Mouse (Mus musculus) lung, embryonic 15.5 days (tissue): ENCODE measurements at regions not wholly inside any gene's neighbourhood (a gene's known extent, or its start where the extent isn't known, plus 50 kb on each side); places are given as distances from the start of the nearest gene placed in this dataset.

Experiments
- ATAC-seq: fragments of 200-750 bp; cut with Nextera tagmentation; 2 replicates; pipeline ENCODE4 v1.8.0; 2017; ENCODE audit warnings: moderate number of reproducible peaks, borderline replicate concordance; ENCODE audit not compliant: low FRiP score, low TSS enrichment; ENCODE audit errors: extremely low read depth
- H3K27ac ChIP-seq: fragments of 300-500 bp; sonication (generic); 2 replicates; pipeline ENCODE4 v1.5.1; 2015; ENCODE audit warnings: moderate library complexity, mild to moderate bottlenecking, inconsistent platforms
- H3K27me3 ChIP-seq: fragments of 300-500 bp; sonication (generic); 2 replicates; pipeline ENCODE4 v1.6.1; 2015; ENCODE audit warnings: inconsistent platforms
- H3K36me3 ChIP-seq: fragments of 300-500 bp; sonication (generic); 2 replicates; pipeline ENCODE4 v1.6.1; 2015; ENCODE audit warnings: inconsistent platforms
- H3K4me1 ChIP-seq: fragments of 300-500 bp; sonication (generic); 2 replicates; pipeline ENCODE4 v1.6.1; 2015; ENCODE audit warnings: inconsistent platforms
- H3K4me2 ChIP-seq: fragments of 300-500 bp; sonication (generic); 2 replicates; pipeline ENCODE4 v1.6.1; 2015; ENCODE audit warnings: inconsistent platforms, mild to moderate bottlenecking, moderate library complexity
- H3K4me3 ChIP-seq: fragments of 300-500 bp; sonication (generic); 2 replicates; pipeline ENCODE4 v1.5.1; 2015; ENCODE audit warnings: mild to moderate bottlenecking, inconsistent platforms
- H3K9ac ChIP-seq: fragments of 300-500 bp; sonication (generic); 2 replicates; pipeline ENCODE4 v1.6.1; 2015; ENCODE audit warnings: inconsistent platforms
- H3K9me3 ChIP-seq: fragments of 300-500 bp; sonication (generic); 2 replicates; pipeline ENCODE4 v1.6.1; 2016; ENCODE audit warnings: inconsistent platforms
- WGBS: fragments of 180-500 bp; shearing (Covaris S2); methylation state at CpG from one replicate; pipeline ENCODE4 v1.1.7; 2015; 5-methylcytosine and 5-hydroxymethylcytosine counted together

GRCm38 (mm10) chr1:153994871-153995270 is 94.8 kb upstream of the Teddm2 start:
- H3K27ac ChIP-seq = no peak overlapping the region
- no peak overlapping the region for H3K4me3 ChIP-seq
- H3K4me2 ChIP-seq = no peak overlapping the region
- H3K27me3 ChIP-seq = no peaks in the 10 kb centered on the region
- no peak overlapping the region for H3K9ac ChIP-seq
- no peaks in the 10 kb centered on the region for H3K36me3 ChIP-seq
- no peaks in the 10 kb centered on the region for H3K9me3 ChIP-seq
- peaks cover 6% of the 10 kb centered on the region for H3K4me1 ChIP-seq
- ATAC-seq = no peak
- 93% methylated on average over 4 of the region's 4 CpGs for WGBS

GRCm38 (mm10) chr1:153997201-153998181 is 97.5 kb upstream of the Teddm2 start:
- Histone ChIP-seq H3K27ac (no peak overlapping the region), H3K36me3 (no peaks in the 10 kb centered on the region), H3K9me3 (no peaks in the 10 kb centered on the region), H3K4me1 (peaks cover 6% of the 10 kb centered on the region), H3K9ac (no peak overlapping the region), H3K4me2 (no peak overlapping the region), H3K4me3 (no peak overlapping the region), H3K27me3 (no peaks in the 10 kb centered on the region)
- peak; percentile 59 for ATAC-seq
- 37% methylated on average over 15 of the region's 15 CpGs for WGBS

GRCm38 (mm10) chr1:153999776-154000175 is 99.7 kb upstream of the Teddm2 start:
- H3K27me3 ChIP-seq = no peaks in the 10 kb centered on the region
- ATAC-seq = no peak
- peaks cover 6% of the 10 kb centered on the region for H3K4me1 ChIP-seq
- no peaks in the 10 kb centered on the region for H3K36me3 ChIP-seq
- H3K9me3 ChIP-seq = no peaks in the 10 kb centered on the region
- H3K27ac ChIP-seq = no peak overlapping the region
- H3K9ac ChIP-seq = no peak overlapping the region
- no peak overlapping the region for H3K4me2 ChIP-seq
- 37% methylated on average over 6 of the region's 6 CpGs for WGBS
- no peak overlapping the region for H3K4me3 ChIP-seq

GRCm38 (mm10) chr1:154003669-154004068 is 103.6 kb upstream of the Teddm2 start:
- no peak overlapping the region for H3K4me3 ChIP-seq
- H3K4me1 ChIP-seq = no peaks in the 10 kb centered on the region
- H3K9me3 ChIP-seq = no peaks in the 10 kb centered on the region
- H3K36me3 ChIP-seq = no peaks in the 10 kb centered on the region
- H3K9ac ChIP-seq = no peak overlapping the region
- ATAC-seq = no peak
- WGBS = 62% methylated on average over 7 of the region's 7 CpGs
- no peaks in the 10 kb centered on the region for H3K27me3 ChIP-seq
- no peak overlapping the region for H3K4me2 ChIP-seq
- H3K27ac ChIP-seq = no peak overlapping the region

- H3K27me3 ChIP-seq = no peaks in the 10 kb centered on the region
- H3K9ac ChIP-seq = no peak overlapping the region
- no peaks in the 10 kb centered on the region for H3K9me3 ChIP-seq
- no peak overlapping the region for H3K4me3 ChIP-seq
- H3K27ac ChIP-seq = no peak overlapping the region
- no peaks in the 10 kb centered on the region for H3K4me1 ChIP-seq
- no peak for ATAC-seq
- no peak overlapping the region for H3K4me2 ChIP-seq
- H3K36me3 ChIP-seq = no peaks in the 10 kb centered on the region
- 92% methylated on average over 4 of the region's 4 CpGs for WGBS
These were observed 104.6 kb upstream of the Teddm2 start for GRCm38 (mm10) chr1:154004647-154005046.

- ATAC-seq = no peak
- 82% methylated on average over 13 of the region's 13 CpGs for WGBS
- no peak overlapping the region for H3K9ac ChIP-seq
These were observed 106.0 kb upstream of the Teddm2 start for GRCm38 (mm10) chr1:154006055-154006454.

GRCm38 (mm10) chr1:154007440-154007839 is 107.4 kb upstream of the Teddm2 start:
- no peaks in the 10 kb centered on the region for H3K36me3 ChIP-seq
- no peaks in the 10 kb centered on the region for H3K27me3 ChIP-seq
- H3K27ac ChIP-seq = no peak overlapping the region
- H3K9me3 ChIP-seq = no peaks in the 10 kb centered on the region
- no peak overlapping the region for H3K4me3 ChIP-seq
- no peak for ATAC-seq
- H3K9ac ChIP-seq = no peak overlapping the region
- no peaks in the 10 kb centered on the region for H3K4me1 ChIP-seq
- WGBS = 90% methylated on average over 3 of the region's 3 CpGs
- no peak overlapping the region for H3K4me2 ChIP-seq

More at GRCm38 (mm10) chr1:154006055-154006454, 106.0 kb upstream of the Teddm2 start:
- H3K27ac ChIP-seq = no peak overlapping the region
- no peaks in the 10 kb centered on the region for H3K4me1 ChIP-seq
- no peak overlapping the region for H3K4me2 ChIP-seq
- no peaks in the 10 kb centered on the region for H3K9me3 ChIP-seq
- no peak overlapping the region for H3K4me3 ChIP-seq
- H3K27me3 ChIP-seq = no peaks in the 10 kb centered on the region
- H3K36me3 ChIP-seq = no peaks in the 10 kb centered on the region

- Histone ChIP-seq H3K4me2 (no peak overlapping the region), H3K4me1 (no peaks in the 10 kb centered on the region), H3K9me3 (no peaks in the 10 kb centered on the region), H3K4me3 (no peak overlapping the region), H3K27me3 (no peaks in the 10 kb centered on the region), H3K36me3 (no peaks in the 10 kb centered on the region), H3K9ac (no peak overlapping the region), H3K27ac (no peak overlapping the region)
- 82% methylated on average over 11 of the region's 11 CpGs for WGBS
- no peak for ATAC-seq
These were observed 108.7 kb upstream of the Teddm2 start for GRCm38 (mm10) chr1:154008593-154009310.

GRCm38 (mm10) chr1:154010681-154011080 is 110.7 kb upstream of the Teddm2 start:
- WGBS = 75% methylated on average over 4 of the region's 4 CpGs
- H3K27me3 ChIP-seq = no peaks in the 10 kb centered on the region
- no peak overlapping the region for H3K27ac ChIP-seq
- no peak overlapping the region for H3K4me2 ChIP-seq
- ATAC-seq = no peak
- H3K4me1 ChIP-seq = no peaks in the 10 kb centered on the region
- no peak overlapping the region for H3K4me3 ChIP-seq
- no peaks in the 10 kb centered on the region for H3K36me3 ChIP-seq
- no peaks in the 10 kb centered on the region for H3K9me3 ChIP-seq
- no peak overlapping the region for H3K9ac ChIP-seq

- Histone ChIP-seq H3K4me1 (no peaks in the 10 kb centered on the region), H3K36me3 (no peaks in the 10 kb centered on the region), H3K4me2 (no peak overlapping the region), H3K27me3 (no peaks in the 10 kb centered on the region), H3K4me3 (no peak overlapping the region), H3K9me3 (no peaks in the 10 kb centered on the region), H3K27ac (no peak overlapping the region), H3K9ac (no peak overlapping the region)
- no peak for ATAC-seq
- 50% methylated on average over 2 of the region's 2 CpGs for WGBS
These were observed 116.5 kb upstream of the Teddm2 start for GRCm38 (mm10) chr1:154016516-154016915.

GRCm38 (mm10) chr1:154018241-154018640 is 118.2 kb upstream of the Teddm2 start:
- no peak overlapping the region for H3K27ac ChIP-seq
- 70% methylated on average over 6 of the region's 6 CpGs for WGBS
- no peak for ATAC-seq
- H3K9ac ChIP-seq = no peak overlapping the region
- no peak overlapping the region for H3K4me2 ChIP-seq
- no peaks in the 10 kb centered on the region for H3K9me3 ChIP-seq
- no peaks in the 10 kb centered on the region for H3K27me3 ChIP-seq
- H3K4me1 ChIP-seq = no peaks in the 10 kb centered on the region
- H3K36me3 ChIP-seq = no peaks in the 10 kb centered on the region
- H3K4me3 ChIP-seq = no peak overlapping the region

GRCm38 (mm10) chr1:154024301-154024700 is 124.3 kb upstream of the Teddm2 start:
- Histone ChIP-seq H3K9ac (no peak overlapping the region), H3K9me3 (no peaks in the 10 kb centered on the region), H3K4me1 (no peaks in the 10 kb centered on the region), H3K27ac (no peak overlapping the region), H3K27me3 (no peaks in the 10 kb centered on the region), H3K36me3 (no peaks in the 10 kb centered on the region), H3K4me3 (no peak overlapping the region), H3K4me2 (no peak overlapping the region)
- no peak for ATAC-seq
- 59% methylated on average over 3 of the region's 3 CpGs for WGBS
